Mouse (Mus musculus) limb, embryonic 10.5 days (tissue): ENCODE data around the gene Mrps11. TPM values are rescaled to one million over a fixed set of nuclear protein-coding genes. Genes with fewer than 3 reads are reported as not detected.

Experiments used
- polyA plus RNA-seq: library from polyadenylated mRNA; unstranded; fragments of >200 nt; fragmentation: Nextera tagmentation; extraction: Ambion mirVana; gene quantifications from 2 replicates; pipeline ENCODE4 v1.2.1, GENCODE M21; 2016

Mrps11 gene
- polyA plus RNA-seq, 1 experiment from 2014 or later = 92.4 TPM

Other genes starting within 250 kb of the Mrps11 start
- 0.16 and 0.36 TPM in 2 replicates for gene Ntrk3, start 45.1 kb upstream of the Mrps11 start, polyA plus RNA-seq
- 85.4 and 96.4 TPM in 2 replicates for gene Mrpl46, start 412 bp downstream of the Mrps11 start, polyA plus RNA-seq
- 21.0 and 23.5 TPM in 2 replicates for gene Det1, start 64.1 kb downstream of the Mrps11 start, polyA plus RNA-seq
- gene Aen, start 112.7 kb downstream of the Mrps11 start, polyA plus RNA-seq = 59.5 and 73.3 TPM in 2 replicates
- 0.61 and 0.82 TPM in 2 replicates for gene Isg20, start 130.3 kb downstream of the Mrps11 start, polyA plus RNA-seq